In the genomic region with DNA sequence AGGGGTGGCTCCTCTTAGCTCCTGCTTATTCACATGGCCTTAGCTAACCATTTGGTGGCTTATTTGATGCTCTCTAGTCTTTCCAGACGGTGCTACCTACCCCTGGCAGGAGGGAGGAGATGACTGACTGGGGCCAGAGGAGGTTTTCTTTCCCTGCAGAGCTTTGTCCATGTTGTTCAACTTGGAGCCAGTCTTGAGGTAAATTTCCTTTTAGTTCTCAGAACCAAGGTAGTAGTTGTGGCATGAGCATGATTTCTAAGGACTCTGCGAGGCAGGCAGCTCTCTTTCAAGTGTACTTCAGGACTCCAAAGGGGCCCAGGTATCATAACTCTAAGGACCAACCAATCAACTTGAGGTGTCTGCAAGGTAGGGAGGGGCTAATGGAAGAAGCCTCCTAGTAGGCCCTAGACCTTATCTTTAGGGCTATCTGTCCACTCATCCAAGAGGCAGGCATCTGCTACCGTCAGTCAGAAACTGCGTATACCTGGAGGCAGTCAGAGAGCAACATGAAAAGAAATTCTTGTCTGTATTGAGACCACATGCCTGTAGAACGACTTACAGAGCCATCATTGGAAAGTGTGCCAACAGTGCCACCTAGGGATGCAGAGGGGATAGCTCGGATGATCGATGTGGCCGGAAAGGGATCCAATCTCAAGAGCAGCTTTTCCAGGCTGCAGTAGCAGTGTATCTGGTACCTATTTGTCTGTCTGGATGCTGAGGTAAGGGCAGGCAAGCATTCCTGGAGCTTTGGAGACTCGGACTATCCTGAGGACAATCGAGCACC, we compare ENCODE assay signal across 9 mouse cellular contexts. TPM values are rescaled to one million over a fixed set of nuclear protein-coding genes. Genes with fewer than 3 reads are reported as not detected.
DNase-seq lines count a peak whose midpoint lies in the region; ATAC-seq and TF ChIP-seq lines count a peak whose summit lies in the region.
"Had no signal": no experiment of that assay in that cellular context is flagged by ENCODE, and none has a peak within 500 bp of the region (broad histone marks: within the 10 kb centered on the region; RNA-seq: fewer than 3 reads in every experiment).

No protein-coding gene starts in this region.

- in situ Hi-C loops in CH12.LX (cut with MboI; ENCODE audit: low pct_ligation_motif_present, low pct_unique_long_range_greater_than_20kb, low sequenced_read_pairs): loop anchor here (5.0 to 10.0 kb wide), 2 partner anchors 166 to 329 kb away; no protein-coding TSS in a partner anchor

- WGBS in lung, embryonic 14.5 days: 41% methylated on average over 10 of the region's 10 CpGs

- TF ChIP-seq RAD21 in CH12.LX (IDR thresholded peaks at IDR 0.05; ENCODE audit: low read depth, low read length): peak; percentile 92

- H3K4me1 ChIP-seq in CH12.LX (ENCODE audit: control insufficient read depth in 1 of 2, insufficient read depth in 2 of 2): peaks cover 0 to 3% of the 10 kb centered on the region in 2 experiments; a peak in 1 of 4 replicates
- H3K4me1 ChIP-seq in lung, embryonic 14.5 days (ENCODE audit: insufficient read depth): no peaks in the 10 kb centered on the region
- H3K4me1 ChIP-seq: limb, embryonic 13.5 days had no signal

- TF ChIP-seq CTCF in CH12.LX (conservative IDR thresholded peaks at IDR 0.05 in 1 of 2, IDR thresholded peaks at IDR 0.05 in 1 of 2; ENCODE audit: low read depth in 2 of 2, low read length in 2 of 2): peak; percentile 44 to 88; a peak in 3 of 4 replicates
- peak; percentile 83 for TF ChIP-seq CTCF in lung, embryonic 14.5 days (IDR thresholded peaks at IDR 0.05; ENCODE audit: low read depth)

- dilution Hi-C loops in CH12.LX (cut with MboI; ENCODE audit: extremely low pct_ligation_motif_present, extremely low pct_unique_long_range_greater_than_20kb, low sequenced_read_pairs): no loop called here

- no peak for TF ChIP-seq EP300 in CH12.LX (IDR thresholded peaks at IDR 0.05; ENCODE audit: low read length)

- H3K4me3 ChIP-seq in CH12.LX (replicated peaks in 1 of 3; ENCODE audit: low read depth in 2 of 3, low read length in 2 of 3, poor library complexity in 1 of 3): no peak overlapping the region
- H3K4me3 ChIP-seq in lung, embryonic 14.5 days (ENCODE audit: low read depth, low read length): no peak overlapping the region
- H3K4me3 ChIP-seq: limb, embryonic 13.5 days had no signal

- no peaks in the 10 kb centered on the region for H3K27me3 ChIP-seq in CH12.LX (replicated peaks)
- no peaks in the 10 kb centered on the region for H3K27me3 ChIP-seq in lung, embryonic 14.5 days (ENCODE audit: insufficient read depth, low read length)
- H3K27me3 ChIP-seq: limb, embryonic 13.5 days had no signal

- ATAC-seq in frontal cortex, adult (ENCODE audit: low TSS enrichment): peak; percentile 95
- no peak for ATAC-seq in lung, embryonic 14.5 days (ENCODE audit: insufficient read depth)

- H3K79me2 ChIP-seq in CH12.LX (replicated peaks; ENCODE audit: control insufficient read depth, extremely low read depth, insufficient read depth, poor library complexity, severe bottlenecking): no peaks in the 10 kb centered on the region

- DNase-seq in 416B (ENCODE audit: low read depth) (peak; percentile 59), CH12.LX (ENCODE audit: extremely low read depth) (peak; percentile 69)
- peak; percentile 32 for DNase-seq in c-Kit-positive CD71-positive TER-119-negative erythroid progenitor cells, embryonic 14.5 days (ENCODE audit: low read depth)
- DNase-seq in kidney, postnatal 14 days: peak; percentile 69
- peak; percentile 81 for DNase-seq in lung, embryonic 14.5 days
- DNase-seq in right cerebral cortex, adult 18-20 months: peak; percentile 69
- DNase-seq in testis, postnatal 14 days (ENCODE audit: low spot score): no peak

- no peak overlapping the region for H3K4me2 ChIP-seq in CH12.LX (ENCODE audit: insufficient read depth, low read depth, poor library complexity, severe bottlenecking)
- no peak overlapping the region for H3K4me2 ChIP-seq in lung, embryonic 14.5 days
- H3K4me2 ChIP-seq: limb, embryonic 13.5 days had no signal

- H3K27ac ChIP-seq in CH12.LX (ENCODE audit: insufficient read depth, low read depth): no peak overlapping the region
- no peak overlapping the region for H3K27ac ChIP-seq in lung, embryonic 14.5 days (ENCODE audit: low read depth)
- H3K27ac ChIP-seq: limb, embryonic 13.5 days had no signal

- H3K9ac ChIP-seq in CH12.LX (ENCODE audit: insufficient read depth, low read depth): no peak overlapping the region
- no peak overlapping the region for H3K9ac ChIP-seq in lung, embryonic 14.5 days
- H3K9ac ChIP-seq: limb, embryonic 13.5 days had no signal

- TF ChIP-seq POLR2A in CH12.LX (IDR thresholded peaks at IDR 0.05; ENCODE audit: low read depth, low read length): no peak

- no peaks in the 10 kb centered on the region for H3K9me3 ChIP-seq in CH12.LX (replicated peaks; ENCODE audit: low read length)
- no peaks in the 10 kb centered on the region for H3K9me3 ChIP-seq in lung, embryonic 14.5 days (ENCODE audit: low read depth, low read length)
- H3K9me3 ChIP-seq: limb, embryonic 13.5 days had no signal

- peaks cover 0 to 2% of the 10 kb centered on the region in 2 experiments for H3K36me3 ChIP-seq in CH12.LX (replicated peaks in 1 of 2; ENCODE audit: control insufficient read depth in 1 of 2, insufficient read depth in 1 of 2, low read length in 1 of 2)
- H3K36me3 ChIP-seq in lung, embryonic 14.5 days (ENCODE audit: insufficient read depth): peaks cover 39% of the 10 kb centered on the region

TF ChIP-seq in CH12.LX, 34 proteins besides CTCF, POLR2A, EP300 and RAD21:
- TF ChIP-seq ETS1 (conservative IDR thresholded peaks at IDR 0.05; ENCODE audit: low read depth, low read length): no peak
- peak; percentile 81 for TF ChIP-seq SMC3 (IDR thresholded peaks at IDR 0.05; ENCODE audit: low read depth, low read length)

RNA-seq across cellular contexts. Expression of a gene that starts 50.5 kb away (rescaled TPM):
- total RNA-seq in CH12.LX (2012; rRNA removed) (not detected in 2 replicates), CH12.LX (2014; rRNA removed) (not detected in 2 replicates)
- polyA plus RNA-seq in CH12.LX (2012; ENCODE audit: insufficient read length, low read depth): 0.04 TPM in 1 of 2 replicates, not detected in the other
- polyA plus RNA-seq in lung, embryonic 14.5 days (2014; fragmentation: Nextera tagmentation; extraction: Ambion mirVana): 0.30 and 0.49 TPM in 2 replicates
